Mouse (Mus musculus) liver, embryonic 14.5 days (tissue): ENCODE results near the gene Ctu2.

Experiments used
- CTCF ChIP-seq: IDR thresholded peaks from 2 replicates; pipeline ENCODE4 v1.5.1; 2016; ENCODE audit warnings: antibody characterized with exemption, low read depth, control low read depth
- EP300 ChIP-seq: IDR thresholded peaks from 2 replicates; pipeline ENCODE4 v1.6.1; 2016; ENCODE audit warnings: antibody characterized with exemption, low read depth

DNA sequence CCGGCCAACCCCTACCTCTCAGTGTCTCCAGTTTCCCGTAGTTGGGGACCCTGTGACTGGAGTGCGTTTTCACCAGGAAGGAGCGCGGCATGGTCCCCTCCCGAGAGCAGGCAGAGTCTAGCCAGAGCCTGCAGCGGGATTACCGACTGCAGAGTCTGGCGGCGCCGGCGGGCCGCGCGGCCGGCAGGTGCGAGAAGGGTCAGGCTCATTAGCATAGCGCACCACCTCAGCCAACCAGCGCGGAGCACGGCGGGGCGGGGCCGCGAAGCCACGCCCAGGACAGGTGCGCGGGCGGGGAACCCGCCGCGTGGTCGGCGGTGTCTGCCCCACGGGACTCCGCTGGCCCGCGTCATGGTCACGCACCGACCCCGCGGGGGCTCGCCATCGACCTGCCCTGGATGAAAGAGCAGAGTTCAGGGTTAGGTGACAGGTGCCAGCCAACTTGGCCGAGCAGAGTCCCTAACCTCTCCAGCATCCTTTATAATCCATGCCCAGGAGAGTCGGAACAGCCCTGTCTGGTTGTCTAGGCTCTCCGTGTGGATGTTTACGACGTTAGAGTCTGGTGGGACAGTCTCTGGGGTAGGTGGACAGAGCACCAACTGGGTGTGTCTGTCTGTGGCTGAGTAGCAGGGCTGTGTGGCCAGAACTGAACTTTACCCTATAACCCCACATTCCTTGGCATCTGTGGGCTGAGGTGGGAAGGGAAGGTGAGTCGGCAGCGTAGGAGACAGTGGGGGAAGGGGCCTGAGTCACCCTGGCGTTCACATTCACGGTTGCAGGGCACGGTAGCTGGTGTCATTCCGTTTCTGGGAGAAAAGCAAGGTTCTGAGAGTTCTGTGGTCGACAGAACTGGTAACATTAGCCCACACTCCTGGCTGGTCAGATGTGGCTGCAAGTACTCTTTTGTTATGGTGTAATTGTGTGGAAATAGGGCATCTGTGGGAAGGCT, 15.1 kb upstream of the Ctu2 start, which contains the start of gene Snai3:
- no peak for TF ChIP-seq EP300
- TF ChIP-seq CTCF, result no peak
